ENCODE assay signal across 8 mouse cellular contexts in genomic region chr11:107379089-107379845, GRCm38 (mm10).
A peak's percentile ranks its signal among the peaks of the same experiment; 100 is the strongest.
DNase-seq lines count a peak whose midpoint lies in the region; ATAC-seq and TF ChIP-seq lines count a peak whose summit lies in the region.

No protein-coding gene starts in this region.

- DNase-seq in urinary bladder, postnatal 14 days (ENCODE audit: low spot score), result peak; percentile 46
- DNase-seq in urinary bladder, postnatal 10 days (ENCODE audit: low spot score), result no peak
- DNase-seq in cerebellum, postnatal 36 days, result peak; percentile 97 to 99
- peak; percentile 40 for DNase-seq in lung, adult 2 months
- DNase-seq in spleen, adult 18-20 months, result no peak
- no peak for DNase-seq in midbrain, embryonic 14.5 days
- no peak for DNase-seq in retina, postnatal 1 day

- WGBS in kidney, embryonic 15.5 days, result 92% methylated on average over 22 of the region's 22 CpGs
- WGBS in lung, adult 2 months, result 54% methylated on average over 22 of the region's 22 CpGs
- 91% methylated on average over 22 of the region's 22 CpGs for WGBS in midbrain, embryonic 14.5 days

- no peak for ATAC-seq in kidney, embryonic 15.5 days (replicated peaks; ENCODE audit: low FRiP score)
- ATAC-seq in midbrain, embryonic 14.5 days (ENCODE audit: low FRiP score, low TSS enrichment), result no peak

- no peak overlapping the region for H3K9ac ChIP-seq in kidney, embryonic 15.5 days
- no peak overlapping the region for H3K9ac ChIP-seq in midbrain, embryonic 14.5 days (replicated peaks; ENCODE audit: low read length)

- peaks cover 26% of the 10 kb centered on the region for H3K4me1 ChIP-seq in kidney, embryonic 15.5 days
- H3K4me1 ChIP-seq in lung, adult 2 months (ENCODE audit: control insufficient read depth, insufficient read depth, low read length), result peaks cover 7% of the 10 kb centered on the region
- peaks cover 4% of the 10 kb centered on the region; the same call in 1 of the 2 replicates for H3K4me1 ChIP-seq in midbrain, embryonic 14.5 days (ENCODE audit: control insufficient read depth, insufficient read depth, low read length)

- H3K27me3 ChIP-seq in kidney, embryonic 15.5 days, result no peaks in the 10 kb centered on the region
- H3K27me3 ChIP-seq in midbrain, embryonic 14.5 days (ENCODE audit: control insufficient read depth, insufficient read depth, low read length), result no peaks in the 10 kb centered on the region

- no peak overlapping the region for H3K4me2 ChIP-seq in kidney, embryonic 15.5 days
- no peak overlapping the region for H3K4me2 ChIP-seq in midbrain, embryonic 14.5 days (ENCODE audit: low read length)

- 0 out of 2 replicates have a peak overlapping the region, but pooled peaks have one; percentile 32 for H3K27ac ChIP-seq in kidney, embryonic 15.5 days
- H3K27ac ChIP-seq in midbrain, embryonic 14.5 days (replicated peaks; ENCODE audit: low read depth, low read length), result no peak overlapping the region

- no peak for TF ChIP-seq POLR2A in lung, adult 2 months (IDR thresholded peaks at IDR 0.05; ENCODE audit: borderline replicate concordance, extremely low read depth, low read depth, low read length)

- no peak for TF ChIP-seq CTCF in lung, adult 2 months (IDR thresholded peaks at IDR 0.05; ENCODE audit: insufficient read depth, low read length)

- no peaks in the 10 kb centered on the region for H3K9me3 ChIP-seq in kidney, embryonic 15.5 days (replicated peaks)
- no peaks in the 10 kb centered on the region for H3K9me3 ChIP-seq in midbrain, embryonic 14.5 days (ENCODE audit: control insufficient read depth, low read length)

- no peak overlapping the region for H3K4me3 ChIP-seq in kidney, embryonic 15.5 days (replicated peaks)
- no peak overlapping the region for H3K4me3 ChIP-seq in lung, adult 2 months (replicated peaks; ENCODE audit: extremely low read depth, low read depth, low read length)
- H3K4me3 ChIP-seq in midbrain, embryonic 14.5 days (replicated peaks; ENCODE audit: low read depth, low read length), result no peak overlapping the region

- no peaks in the 10 kb centered on the region for H3K36me3 ChIP-seq in kidney, embryonic 15.5 days
- H3K36me3 ChIP-seq in midbrain, embryonic 14.5 days (ENCODE audit: control insufficient read depth, insufficient read depth, low read length), result no peaks in the 10 kb centered on the region

Comparison
In these comparisons a context has a peak if more than half of its experiments do, and no peak if none do; other contexts are left out.
1. DNase-seq: peak in urinary bladder, postnatal 14 days (single experiment), cerebellum, postnatal 36 days (2 of 2) and lung, adult 2 months (single experiment); none in urinary bladder, postnatal 10 days (single experiment), spleen, adult 18-20 months (0 of 2), midbrain, embryonic 14.5 days (single experiment) and retina, postnatal 1 day (single experiment).